ENCODE assay signal across 8 mouse cellular contexts in the genomic region with DNA sequence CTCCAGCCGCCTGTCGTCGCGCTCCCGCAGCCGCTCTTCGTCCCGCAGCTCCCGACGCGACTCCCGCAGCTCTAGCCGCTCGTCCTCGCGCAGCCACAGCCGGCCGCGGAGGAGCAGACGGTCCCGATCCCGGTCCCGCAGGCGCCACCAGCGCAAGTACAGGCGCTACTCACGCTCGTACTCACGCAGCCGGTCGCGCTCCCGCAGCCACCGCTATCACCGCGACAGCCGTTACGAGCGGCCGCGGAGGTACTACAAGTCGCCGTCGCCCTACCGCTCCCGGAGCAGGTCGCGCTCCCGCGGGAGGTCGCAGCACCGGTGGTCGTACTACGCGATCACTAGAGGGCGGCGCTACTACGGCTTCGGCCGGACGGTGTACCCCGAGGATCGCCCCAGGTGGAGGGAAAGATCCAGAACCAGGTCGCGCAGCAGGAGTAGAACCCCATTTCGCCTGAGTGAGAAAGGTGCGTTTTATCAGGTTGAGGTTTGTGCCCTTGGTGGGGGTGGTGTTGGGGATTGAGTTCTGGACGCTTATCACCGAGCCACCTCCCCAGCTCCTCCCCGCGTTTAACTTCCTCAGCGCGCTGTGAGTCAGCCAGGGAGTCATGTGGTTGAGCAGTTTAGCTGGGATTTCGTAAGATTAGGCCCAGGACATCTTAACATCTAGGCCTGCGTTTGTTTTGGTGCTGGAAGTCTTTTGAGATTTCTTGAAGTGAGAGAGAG. TPM values are rescaled to one million over a fixed set of nuclear protein-coding genes. Genes with fewer than 3 reads are reported as not detected.
A peak's percentile ranks its signal among the peaks of the same experiment; 100 is the strongest.
DNase-seq lines count a peak whose midpoint lies in the region; ATAC-seq and TF ChIP-seq lines count a peak whose summit lies in the region.

No protein-coding gene starts in this region.

- peak overlapping the region; percentile 91 for H3K27ac ChIP-seq in MEL (ENCODE audit: control insufficient read depth, low read depth, low read length)
- H3K27ac ChIP-seq in forebrain, embryonic 11.5 days (ENCODE audit: low read depth, low read length), result peak overlapping the region; percentile 88

- no peaks in the 10 kb centered on the region for H3K9me3 ChIP-seq in MEL (replicated peaks; ENCODE audit: insufficient read depth, low read length)
- H3K9me3 ChIP-seq in forebrain, embryonic 11.5 days (ENCODE audit: control insufficient read depth, low read length), result no peaks in the 10 kb centered on the region

- WGBS in forebrain, embryonic 11.5 days, result under 1% methylated on average over 74 of the region's 75 CpGs

- intact Hi-C loops in heart, postnatal 10 days (cut with DNase I), result no loop called here

- TF ChIP-seq EP300 in MEL (IDR thresholded peaks at IDR 0.05; ENCODE audit: low read depth in 1 of 2, low read length in 2 of 2), result peak; percentile 75 to 83

- TF ChIP-seq CTCF in MEL (IDR thresholded peaks at IDR 0.05 in 2 of 3, conservative IDR thresholded peaks at IDR 0.05 in 1 of 3; ENCODE audit: control insufficient read depth in 1 of 3, insufficient read depth in 1 of 3, low read depth in 2 of 3, low read length in 3 of 3, poor library complexity in 1 of 3, severe bottlenecking in 1 of 3), result no peak
- no peak for TF ChIP-seq CTCF in brain, embryonic 14.5 days (IDR thresholded peaks at IDR 0.05; ENCODE audit: borderline replicate concordance, extremely low read depth, insufficient read depth, insufficient read length)

- H3K4me1 ChIP-seq in MEL (ENCODE audit: control insufficient read depth in 1 of 2, insufficient read depth in 2 of 2, low read length in 2 of 2), result peaks cover 13 to 31% of the 10 kb centered on the region in 2 experiments
- H3K4me1 ChIP-seq in forebrain, embryonic 11.5 days (replicated peaks; ENCODE audit: control insufficient read depth, insufficient read depth, low read length), result peaks cover 9% of the 10 kb centered on the region

- peaks cover 30% of the 10 kb centered on the region for H3K79me2 ChIP-seq in MEL (ENCODE audit: control insufficient read depth, insufficient read depth, low read length, poor library complexity)

- peak overlapping the region; percentile 95 for H3K9ac ChIP-seq in MEL (ENCODE audit: control insufficient read depth, low read depth, low read length, poor library complexity, severe bottlenecking)
- H3K9ac ChIP-seq in forebrain, embryonic 11.5 days (ENCODE audit: low read length), result peak overlapping the region; percentile 96

- TF ChIP-seq RAD21 in MEL (IDR thresholded peaks at IDR 0.05; ENCODE audit: low read depth, low read length), result no peak

- H3K4me2 ChIP-seq in forebrain, embryonic 11.5 days (ENCODE audit: low read depth, low read length, severe bottlenecking), result peak overlapping the region; percentile 88

- H3K27me3 ChIP-seq in MEL (ENCODE audit: control insufficient read depth in 1 of 2, insufficient read depth in 2 of 2, low read length in 2 of 2), result no peaks in the 10 kb centered on the region
- H3K27me3 ChIP-seq in forebrain, embryonic 11.5 days (ENCODE audit: control insufficient read depth, insufficient read depth, low read length), result no peaks in the 10 kb centered on the region

- DNase-seq in MEL (ENCODE audit: low read depth, low spot score), result peak; percentile 95
- peak; percentile 47 for DNase-seq in brain, embryonic 14.5 days (ENCODE audit: low read depth)
- peak; percentile 79 for DNase-seq in forebrain, embryonic 11.5 days (ENCODE audit: low spot score)
- DNase-seq in heart, postnatal 10 days, result peak; percentile 76 to 80
- DNase-seq in kidney, postnatal 4 days, result peak; percentile 52 to 72
- peak; percentile 54 to 66 for DNase-seq in right cerebral cortex, postnatal 10 days (ENCODE audit: low spot score in 2 of 2)
- DNase-seq in urinary bladder, postnatal 36 days (ENCODE audit: low spot score in 2 of 2), result peak; percentile 63 to 79

- peak; percentile 37 to 69; a peak in 2 of 4 replicates for TF ChIP-seq POLR2A in MEL (IDR thresholded peaks at IDR 0.05; ENCODE audit: control insufficient read depth in 1 of 2, insufficient read depth in 1 of 2, low read depth in 1 of 2, low read length in 2 of 2, poor library complexity in 1 of 2)
- TF ChIP-seq POLR2A in brain, embryonic 14.5 days (IDR thresholded peaks at IDR 0.05; ENCODE audit: borderline replicate concordance, extremely low read depth, insufficient read depth, insufficient read length, poor library complexity, severe bottlenecking), result no peak

- peak overlapping the region; percentile 60 to 91 for H3K4me3 ChIP-seq in MEL (ENCODE audit: control insufficient read depth in 1 of 2, insufficient read depth in 1 of 2, low read depth in 2 of 2, low read length in 2 of 2)
- peak overlapping the region; percentile 99 for H3K4me3 ChIP-seq in forebrain, embryonic 11.5 days (ENCODE audit: low read depth, low read length)

- ATAC-seq in forebrain, embryonic 11.5 days (replicated peaks; ENCODE audit: low FRiP score), result peak; percentile 21; the same call in 1 of the 2 replicates
- peak; percentile 53 for ATAC-seq in megakaryocyte progenitor cell, adult 5-6 weeks (replicated peaks; ENCODE audit: poor library complexity)

- peaks cover 32 to 43% of the 10 kb centered on the region in 2 experiments for H3K36me3 ChIP-seq in MEL (ENCODE audit: control insufficient read depth in 1 of 2, insufficient read depth in 2 of 2, low read length in 2 of 2)
- peaks cover 11% of the 10 kb centered on the region for H3K36me3 ChIP-seq in forebrain, embryonic 11.5 days (ENCODE audit: control insufficient read depth, insufficient read depth, low read length)

TF ChIP-seq in MEL, 35 proteins besides CTCF, POLR2A, EP300 and RAD21 (continues in another document):
- no peak for TF ChIP-seq ZKSCAN1 (IDR thresholded peaks at IDR 0.05; ENCODE audit: low read depth, low read length)
- TF ChIP-seq POLR2AphosphoS2 (IDR thresholded peaks at IDR 0.05; ENCODE audit: low read length), result 0 out of 2 replicates have a peak, but pooled peaks have one; percentile 25
- TF ChIP-seq CHD1 (IDR thresholded peaks at IDR 0.05; ENCODE audit: low read depth, low read length), result no peak; the same call in 1 of the 2 replicates
- TF ChIP-seq CHD2 (IDR thresholded peaks at IDR 0.05; ENCODE audit: low read length), result no peak; the same call in 1 of the 2 replicates
- peak; percentile 76 for TF ChIP-seq TCF12 (IDR thresholded peaks at IDR 0.05; ENCODE audit: low read depth, low read length)
- no peak for TF ChIP-seq E2F4 (IDR thresholded peaks at IDR 0.05; ENCODE audit: borderline replicate concordance, low read depth, low read length)
- no peak for TF ChIP-seq ZNF384 (IDR thresholded peaks at IDR 0.05; ENCODE audit: low read depth, low read length)
- TF ChIP-seq MXI1 (IDR thresholded peaks at IDR 0.05; ENCODE audit: low read depth, low read length), result peak; percentile 97
- TF ChIP-seq MYB (IDR thresholded peaks at IDR 0.05; ENCODE audit: low read depth, low read length), result no peak
- TF ChIP-seq MAFK (IDR thresholded peaks at IDR 0.05; ENCODE audit: borderline replicate concordance, low read depth, low read length), result peak; percentile 31; the same call in 1 of the 2 replicates
- TF ChIP-seq KAT2A (conservative IDR thresholded peaks at IDR 0.05; ENCODE audit: low read depth, low read length), result no peak
- no peak; the same call in 1 of the 2 replicates for TF ChIP-seq HCFC1 (IDR thresholded peaks at IDR 0.05; ENCODE audit: low read depth, low read length)
- peak; percentile 85 for TF ChIP-seq MYC (IDR thresholded peaks at IDR 0.05; ENCODE audit: low read depth, low read length)
- peak; percentile 59 for TF ChIP-seq NELFE (IDR thresholded peaks at IDR 0.05; ENCODE audit: low read depth, low read length)
- peak; percentile 60; the same call in 1 of the 2 replicates for TF ChIP-seq BHLHE40 (IDR thresholded peaks at IDR 0.05; ENCODE audit: borderline replicate concordance, low read depth, low read length)

RNA-seq across cellular contexts. Expression of gene Rsrp1, which starts 0.8 kb away (rescaled TPM):
- 58.1 and 59.5 TPM in 2 replicates for total RNA-seq in MEL (2012; rRNA removed)
- 100 to 1,000 TPM in 1 of 2 experiments, not detected in 1; 110 TPM for polyA plus RNA-seq in MEL (2012; ENCODE audit: insufficient read depth in 1 of 2, insufficient read length in 2 of 2, low read depth in 1 of 2, low replicate concordance in 2 of 2, missing spikeins in 1 of 2)
- 541 and 940 TPM in 2 replicates for polyA plus RNA-seq in brain, embryonic 14.5 days (2012; rRNA removed)
- 332 and 356 TPM in 2 replicates for polyA plus RNA-seq in forebrain, embryonic 11.5 days (2014; fragmentation: Nextera tagmentation; extraction: Ambion mirVana)
- 100 to 1,000 TPM; 146 to 154 TPM for total RNA-seq in heart, postnatal 10 days (2021)
- total RNA-seq in megakaryocyte progenitor cell, adult 5-6 weeks (2015), result 413 and 462 TPM in 2 replicates
- 119 and 154 TPM in 2 replicates for total RNA-seq in megakaryocyte progenitor cell, adult 5-6 weeks (2017)

RNA-seq across cellular contexts. Expression of gene Syf2, which starts 6.5 kb away (rescaled TPM):
- 94.1 and 103 TPM in 2 replicates for total RNA-seq in MEL (2012; rRNA removed)
- 100 to 1,000 TPM in 1 of 2 experiments, 10 to 100 TPM in 1; 94.6 to 165 TPM for polyA plus RNA-seq in MEL (2012; ENCODE audit: insufficient read depth in 1 of 2, insufficient read length in 2 of 2, low read depth in 1 of 2, low replicate concordance in 2 of 2, missing spikeins in 1 of 2)
- polyA plus RNA-seq in brain, embryonic 14.5 days (2012; rRNA removed), result 50.4 and 51.7 TPM in 2 replicates
- polyA plus RNA-seq in forebrain, embryonic 11.5 days (2014; fragmentation: Nextera tagmentation; extraction: Ambion mirVana), result 59.0 and 66.7 TPM in 2 replicates
- total RNA-seq in heart, postnatal 10 days (2021), result 10 to 100 TPM; 48.7 TPM
- 50.4 and 58.9 TPM in 2 replicates for total RNA-seq in megakaryocyte progenitor cell, adult 5-6 weeks (2015)
- total RNA-seq in megakaryocyte progenitor cell, adult 5-6 weeks (2017), result 173 and 193 TPM in 2 replicates

RNA-seq across cellular contexts. Expression of gene Tmem50a, which starts 9.4 kb away (rescaled TPM):
- total RNA-seq in MEL (2012; rRNA removed), result 58.5 and 64.7 TPM in 2 replicates
- 100 to 1,000 TPM in 1 of 2 experiments, not detected in 1; 115 TPM for polyA plus RNA-seq in MEL (2012; ENCODE audit: insufficient read depth in 1 of 2, insufficient read length in 2 of 2, low read depth in 1 of 2, low replicate concordance in 2 of 2, missing spikeins in 1 of 2)
- polyA plus RNA-seq in brain, embryonic 14.5 days (2012; rRNA removed), result 132 and 143 TPM in 2 replicates
- 114 and 117 TPM in 2 replicates for polyA plus RNA-seq in forebrain, embryonic 11.5 days (2014; fragmentation: Nextera tagmentation; extraction: Ambion mirVana)
- 10 to 100 TPM; 80.8 to 85.0 TPM for total RNA-seq in heart, postnatal 10 days (2021)
- 216 and 219 TPM in 2 replicates for total RNA-seq in megakaryocyte progenitor cell, adult 5-6 weeks (2015)
- 248 and 276 TPM in 2 replicates for total RNA-seq in megakaryocyte progenitor cell, adult 5-6 weeks (2017)

RNA-seq across cellular contexts. Expression of gene Rhd, which starts 59.8 kb away (rescaled TPM):
- total RNA-seq in MEL (2012; rRNA removed), result 64.8 and 176 TPM in 2 replicates
- 10 to 100 TPM in 1 of 2 experiments, not detected in 1; 49.9 TPM for polyA plus RNA-seq in MEL (2012; ENCODE audit: insufficient read depth in 1 of 2, insufficient read length in 2 of 2, low read depth in 1 of 2, low replicate concordance in 2 of 2, missing spikeins in 1 of 2)
- 0.53 and 0.57 TPM in 2 replicates for polyA plus RNA-seq in brain, embryonic 14.5 days (2012; rRNA removed)
- polyA plus RNA-seq in forebrain, embryonic 11.5 days (2014; fragmentation: Nextera tagmentation; extraction: Ambion mirVana), result 15.9 and 21.6 TPM in 2 replicates
- 1 to 10 TPM; 3.8 to 4.9 TPM for total RNA-seq in heart, postnatal 10 days (2021)
- 8.0 and 15.9 TPM in 2 replicates for total RNA-seq in megakaryocyte progenitor cell, adult 5-6 weeks (2015)
- 15.3 and 29.2 TPM in 2 replicates for total RNA-seq in megakaryocyte progenitor cell, adult 5-6 weeks (2017)

Comparison
In these comparisons a context has a peak if more than half of its experiments do, and no peak if none do; other contexts are left out.
1. Peak in every context shown above with its lines: DNase-seq, ATAC-seq, H3K4me3 ChIP-seq and H3K27ac ChIP-seq.